In genomic region chr7:138413496-138413895, GRCm38 (mm10) we compare ENCODE assay signal across 16 mouse cellular contexts. TPM values are rescaled to one million over a fixed set of nuclear protein-coding genes. Genes with fewer than 3 reads are reported as not detected.
DNase-seq lines count a peak whose midpoint lies in the region.
"Had no signal": no experiment of that assay in that cellular context is flagged by ENCODE, and none has a peak within 500 bp of the region (broad histone marks: within the 10 kb centered on the region; RNA-seq: fewer than 3 reads in every experiment).

No protein-coding gene starts in this region.

- DNase-seq in layer of hippocampus, adult 9-11 months, result peak; percentile 41
- DNase-seq in layer of hippocampus, postnatal 36 days, result no peak
- DNase-seq in right cerebral cortex, adult 18-20 months, result peak; percentile 64
- no peak for DNase-seq in right cerebral cortex, postnatal 10 days (ENCODE audit: low spot score in 2 of 2)
- DNase-seq in left cerebral cortex, postnatal 36 days (ENCODE audit: low spot score in 2 of 2), result peak; percentile 27 to 52
- peak; percentile 25 to 70 for DNase-seq in right cerebral cortex, postnatal 36 days (ENCODE audit: low spot score in 2 of 2)
- DNase-seq in liver, result no peak
- DNase-seq: adrenal gland, adult 8-10 months; adrenal gland, postnatal 36 days; cerebellum, adult 11 months; cerebellum, adult 8-10 months; cerebellum, postnatal 25 days; heart, adult 18-20 months; heart, postnatal 10 days; heart, postnatal 4 days had no signal

- intact Hi-C loops in left cerebral cortex, postnatal 36 days (cut with DNase I), result no loop called here

RNA-seq across cellular contexts. Expression of gene Tcerg1l, which starts 16.0 kb away (rescaled TPM):
- 10 to 100 TPM; 10.3 to 12.0 TPM for total RNA-seq in layer of hippocampus, postnatal 36 days (2021)
- 10 to 100 TPM; 10.5 to 14.9 TPM for total RNA-seq in left cerebral cortex, postnatal 36 days (2021)
- total RNA-seq: gastrocnemius, adult 8-10 months; heart, adult 18-20 months; heart, postnatal 10 days; heart, postnatal 4 days had no signal

Comparison
In these comparisons a context has a peak if more than half of its experiments do, and no peak if none do; other contexts are left out.
1. DNase-seq: peak in layer of hippocampus, adult 9-11 months (single experiment), right cerebral cortex, adult 18-20 months (single experiment), left cerebral cortex, postnatal 36 days (2 of 2) and right cerebral cortex, postnatal 36 days (2 of 2); none in layer of hippocampus, postnatal 36 days (0 of 2), right cerebral cortex, postnatal 10 days (0 of 2) and liver (single experiment).